Mouse (Mus musculus): ENCODE results near the gene Ndel1.

DNA sequence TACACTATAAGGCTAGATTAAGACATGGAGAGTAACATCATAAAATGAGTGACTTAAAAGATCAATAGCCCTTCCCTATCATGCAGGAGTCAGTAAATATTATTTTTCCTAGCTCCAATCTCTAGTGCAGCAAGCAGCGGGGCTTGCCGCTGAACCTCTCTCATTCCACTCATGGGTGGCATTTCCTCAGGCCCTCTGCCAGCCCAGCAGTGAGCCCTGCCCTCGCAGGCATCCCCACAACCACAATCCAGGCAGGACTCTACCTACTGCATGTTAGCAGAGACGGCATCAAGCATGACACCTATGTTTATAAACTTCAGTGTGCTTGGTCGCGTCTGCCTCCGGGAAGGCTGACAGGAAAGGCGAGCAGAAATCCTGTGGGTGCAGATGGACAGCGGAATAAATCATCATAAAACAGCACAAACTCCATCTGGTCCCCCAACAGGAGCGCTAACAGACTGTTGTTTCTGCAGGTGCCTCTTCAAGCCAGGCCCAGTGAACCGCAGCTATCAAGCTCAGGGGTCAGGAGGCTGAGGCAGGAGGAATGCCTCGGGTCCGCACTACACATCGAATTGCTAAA, 52.3 kb downstream of the Ndel1 start:
- TF ChIP-seq CTCF (IDR thresholded peaks at IDR 0.05; ENCODE audit: insufficient read depth, low read length) (no peak), POLR2A (IDR thresholded peaks at IDR 0.05; ENCODE audit: borderline replicate concordance, extremely low read depth, low read depth, low read length) (no peak)

All from lung, adult 2 months (tissue).